Mouse (Mus musculus): Measurements from ENCODE around the gene Tmcc2. TPM values are rescaled to one million over a fixed set of nuclear protein-coding genes. Genes with fewer than 3 reads are reported as not detected.

The Tmcc2 gene
- total and polyA plus RNA-seq, 3 experiments, result 0.14 to 0.34 TPM; not detected in 1

GRCm38 (mm10) chr1:132386266-132386665 is 4.8 kb downstream of the Tmcc2 start:
- no peak for TF ChIP-seq JUN (IDR thresholded peaks at IDR 0.05; ENCODE audit: insufficient read depth, low read depth, low read length)
- TF ChIP-seq E2F4 (IDR thresholded peaks at IDR 0.05; ENCODE audit: insufficient replicate concordance, low read depth, low read length), result no peak
- TF ChIP-seq RCOR1 (conservative IDR thresholded peaks at IDR 0.05; ENCODE audit: low read depth, low read length), result no peak
- TF ChIP-seq ETS1 (conservative IDR thresholded peaks at IDR 0.05; ENCODE audit: low read depth, low read length), result no peak
- TF ChIP-seq MEF2A (IDR thresholded peaks at IDR 0.05; ENCODE audit: borderline replicate concordance, low read depth, low read length), result no peak
- TF ChIP-seq NRF1 (IDR thresholded peaks at IDR 0.05; ENCODE audit: low read depth, low read length), result no peak
- no peak for TF ChIP-seq JUND (conservative IDR thresholded peaks at IDR 0.05; ENCODE audit: low read depth, low read length)
- no peak for TF ChIP-seq CTCF (conservative IDR thresholded peaks at IDR 0.05 in 1 of 2, IDR thresholded peaks at IDR 0.05 in 1 of 2; ENCODE audit: low read depth in 2 of 2, low read length in 2 of 2)
- TF ChIP-seq MYC (IDR thresholded peaks at IDR 0.05; ENCODE audit: low read depth, low read length), result no peak
- TF ChIP-seq HCFC1 (IDR thresholded peaks at IDR 0.05; ENCODE audit: low read depth, low read length), result no peak
- no peak for TF ChIP-seq MXI1 (IDR thresholded peaks at IDR 0.05; ENCODE audit: low read depth, low read length)
- TF ChIP-seq USF2 (conservative IDR thresholded peaks at IDR 0.05; ENCODE audit: low read depth, low read length), result no peak
- no peak for TF ChIP-seq ZMIZ1 (IDR thresholded peaks at IDR 0.05; ENCODE audit: low read depth, low read length)
- TF ChIP-seq ELF1 (IDR thresholded peaks at IDR 0.05; ENCODE audit: low read depth, low read length), result no peak
- in situ Hi-C loops (cut with MboI; ENCODE audit: low pct_ligation_motif_present, low pct_unique_long_range_greater_than_20kb, low sequenced_read_pairs), result no loop called here
- no peaks in the 10 kb centered on the region for H3K79me2 ChIP-seq (replicated peaks; ENCODE audit: control insufficient read depth, extremely low read depth, insufficient read depth, poor library complexity, severe bottlenecking)
- no peak overlapping the region for H3K4me3 ChIP-seq (replicated peaks in 1 of 3; ENCODE audit: low read depth in 2 of 3, low read length in 2 of 3, poor library complexity in 1 of 3)
- no peak for DNase-seq (ENCODE audit: extremely low read depth)
- H3K9ac ChIP-seq (ENCODE audit: insufficient read depth, low read depth), result no peak overlapping the region
- no peaks in the 10 kb centered on the region for H3K36me3 ChIP-seq (replicated peaks in 1 of 2; ENCODE audit: control insufficient read depth in 1 of 2, insufficient read depth in 1 of 2, low read length in 1 of 2)
- H3K4me1 ChIP-seq (ENCODE audit: control insufficient read depth in 1 of 2, insufficient read depth in 2 of 2), result peaks cover 13 to 56% of the 10 kb centered on the region in 2 experiments; a peak in 3 of 4 replicates
- no peak overlapping the region for H3K27ac ChIP-seq (ENCODE audit: insufficient read depth, low read depth)
- peaks cover 20% of the 10 kb centered on the region for H3K27me3 ChIP-seq (replicated peaks)
- H3K9me3 ChIP-seq (replicated peaks; ENCODE audit: low read length), result no peaks in the 10 kb centered on the region
- dilution Hi-C loops (cut with MboI; ENCODE audit: extremely low pct_ligation_motif_present, extremely low pct_unique_long_range_greater_than_20kb, low sequenced_read_pairs), result no loop called here
- no peak overlapping the region for H3K4me2 ChIP-seq (ENCODE audit: insufficient read depth, low read depth, poor library complexity, severe bottlenecking)

GRCm38 (mm10) chr1:132385711-132386110 is 5.4 kb downstream of the Tmcc2 start:
- Histone ChIP-seq H3K79me2 (replicated peaks; ENCODE audit: control insufficient read depth, extremely low read depth, insufficient read depth, poor library complexity, severe bottlenecking) (no peaks in the 10 kb centered on the region), H3K4me2 (ENCODE audit: insufficient read depth, low read depth, poor library complexity, severe bottlenecking) (no peak overlapping the region), H3K27ac (ENCODE audit: insufficient read depth, low read depth) (no peak overlapping the region)

More at GRCm38 (mm10) chr1:132385711-132386110, 5.4 kb downstream of the Tmcc2 start:
- H3K4me1 ChIP-seq (ENCODE audit: control insufficient read depth in 1 of 2, insufficient read depth in 2 of 2), result peaks cover 13 to 56% of the 10 kb centered on the region in 2 experiments; a peak in 3 of 4 replicates
- no peaks in the 10 kb centered on the region for H3K9me3 ChIP-seq (replicated peaks; ENCODE audit: low read length)
- TF ChIP-seq SMC3 (IDR thresholded peaks at IDR 0.05; ENCODE audit: low read depth, low read length) (no peak), HCFC1 (IDR thresholded peaks at IDR 0.05; ENCODE audit: low read depth, low read length) (no peak), CHD2 (IDR thresholded peaks at IDR 0.05; ENCODE audit: low read length) (no peak), MEF2A (IDR thresholded peaks at IDR 0.05; ENCODE audit: borderline replicate concordance, low read depth, low read length) (no peak), ZKSCAN1 (IDR thresholded peaks at IDR 0.05; ENCODE audit: borderline replicate concordance, low read depth, low read length) (no peak), ETS1 (conservative IDR thresholded peaks at IDR 0.05; ENCODE audit: low read depth, low read length) (no peak)
- H3K27me3 ChIP-seq (replicated peaks), result peaks cover 20% of the 10 kb centered on the region
- no peak overlapping the region for H3K4me3 ChIP-seq (replicated peaks in 1 of 3; ENCODE audit: low read depth in 2 of 3, low read length in 2 of 3, poor library complexity in 1 of 3)
- no peak overlapping the region for H3K9ac ChIP-seq (ENCODE audit: insufficient read depth, low read depth)
- DNase-seq (ENCODE audit: extremely low read depth), result no peak
- in situ Hi-C loops (cut with MboI; ENCODE audit: low pct_ligation_motif_present, low pct_unique_long_range_greater_than_20kb, low sequenced_read_pairs), result no loop called here
- H3K36me3 ChIP-seq (replicated peaks in 1 of 2; ENCODE audit: control insufficient read depth in 1 of 2, insufficient read depth in 1 of 2, low read length in 1 of 2), result no peaks in the 10 kb centered on the region
- dilution Hi-C loops (cut with MboI; ENCODE audit: extremely low pct_ligation_motif_present, extremely low pct_unique_long_range_greater_than_20kb, low sequenced_read_pairs), result no loop called here

Data from CH12.LX (cell line).